Mouse (Mus musculus) telencephalon, adult 2 months (tissue): Measurements from ENCODE around the gene Tas2r115.
"Not testable (repeated sequence)": the region's sequence is repeated elsewhere in the genome, so short reads cannot be mapped to it uniquely, and the experiment has no call there.

Source experiments
- DNase-seq: peaks from one replicate; pipeline ENCODE4 v3.0.0-alpha.2; 2011; ENCODE audit warnings: low read depth, low spot score

The Tas2r115 gene

GRCm38 (mm10) chr6:132737935-132738334 is at the start of gene Tas2r115:
Gene Tas2r115, minus strand, starts transcription at chr6:132738035.
- DNase-seq = no peak

- DNase-seq = no peak
Measured at GRCm38 (mm10) chr6:132778062-132778461, 40.2 kb upstream of the Tas2r115 start, which contains the start of gene Tas2r136. Gene Tas2r136, minus strand, starts transcription at chr6:132778162.

GRCm38 (mm10) chr6:132761831-132762230 is 24.0 kb upstream of the Tas2r115 start, which contains the start of gene Tas2r102:
Gene Tas2r102, plus strand, starts transcription at chr6:132762131.
- no peak for DNase-seq

DNA sequence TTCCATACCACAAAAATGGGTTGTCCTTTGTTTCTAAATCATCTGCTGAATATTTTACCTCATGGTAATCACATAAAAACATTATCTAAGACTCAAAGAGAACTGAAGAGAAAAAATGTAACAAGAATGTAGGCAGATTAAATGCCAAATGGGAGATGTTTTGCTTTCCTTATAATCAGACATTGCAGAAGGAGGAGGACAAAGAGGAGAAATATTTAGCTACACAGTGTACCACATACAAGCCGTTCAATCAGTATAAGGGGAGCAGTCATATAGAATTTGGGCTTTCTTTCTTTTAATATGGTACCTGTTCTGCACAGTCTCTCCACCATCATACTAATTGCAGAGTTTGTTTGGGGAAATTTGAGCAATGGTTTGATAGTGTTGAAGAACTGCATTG is 16.6 kb upstream of the Tas2r115 start, which contains the start of gene Tas2r124:
Gene Tas2r124, plus strand, starts transcription at position 301 of the 400 bp plus-strand sequence.
- DNase-seq = no peak

GRCm38 (mm10) chr6:132750206-132750605 is 12.4 kb upstream of the Tas2r115 start:
- DNase-seq = peak; percentile 1

GRCm38 (mm10) chr6:132711828-132712227 is 26.0 kb downstream of the Tas2r115 start, which contains the start of gene Tas2r122:
Gene Tas2r122, minus strand, starts transcription at chr6:132711928.
- DNase-seq = no peak

DNA sequence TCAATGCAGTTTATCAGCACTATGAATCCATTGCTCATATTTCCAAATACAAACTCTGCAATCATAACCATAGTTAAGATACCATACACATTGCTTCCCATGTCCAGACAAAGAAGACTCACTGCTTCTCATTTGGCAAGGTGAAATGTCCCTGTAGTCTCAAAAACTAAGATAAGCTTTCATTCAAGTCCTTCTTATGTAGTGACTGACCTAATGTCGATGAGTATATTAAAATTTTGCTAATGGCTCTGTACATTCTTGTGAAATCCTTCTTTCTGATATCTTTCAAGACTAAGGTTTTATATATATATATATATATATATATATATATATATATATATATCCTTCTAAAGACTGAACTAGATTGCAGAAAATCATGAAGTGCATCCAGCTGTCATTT is 36.9 kb downstream of the Tas2r115 start, which contains the start of gene Tas2r121:
Gene Tas2r121, minus strand, starts transcription at position 101 of the 400 bp plus-strand sequence.
- no peak for DNase-seq

GRCm38 (mm10) chr6:132691596-132691995 is 46.2 kb downstream of the Tas2r115 start:
- DNase-seq = not testable (repeated sequence)
